Mouse (Mus musculus): ENCODE results near the gene 1700025G04Rik. TPM values are rescaled to one million over a fixed set of nuclear protein-coding genes. Genes with fewer than 3 reads are reported as not detected.

The 1700025G04Rik gene
- polyA plus RNA-seq, 1 experiment from 2014 or later: 8.7 TPM

GRCm38 (mm10) chr1:151926826-151927225 lies 163.1 kb downstream of the 1700025G04Rik start:
- H3K27me3 ChIP-seq (replicated peaks; ENCODE audit: control insufficient read depth, insufficient read depth, low read length): no peaks in the 10 kb centered on the region
- H3K9ac ChIP-seq (ENCODE audit: low read depth, low read length): no peak overlapping the region
- H3K9me3 ChIP-seq (ENCODE audit: control insufficient read depth, low read length): no peaks in the 10 kb centered on the region
- DNase-seq (ENCODE audit: low spot score) (no peak), ATAC-seq (replicated peaks; ENCODE audit: low FRiP score) (no peak)
- H3K27ac ChIP-seq (ENCODE audit: low read depth, low read length): no peak overlapping the region
- no peaks in the 10 kb centered on the region for H3K4me1 ChIP-seq (replicated peaks; ENCODE audit: control insufficient read depth, insufficient read depth, low read length)
- no peak overlapping the region for H3K4me3 ChIP-seq (ENCODE audit: low read depth, low read length)
- H3K4me2 ChIP-seq: no peak overlapping the region
- 71% methylated on average over 8 of the region's 8 CpGs for whole genome bisulfite sequencing
- H3K36me3 ChIP-seq (ENCODE audit: control insufficient read depth, insufficient read depth, low read length): no peaks in the 10 kb centered on the region

DNA sequence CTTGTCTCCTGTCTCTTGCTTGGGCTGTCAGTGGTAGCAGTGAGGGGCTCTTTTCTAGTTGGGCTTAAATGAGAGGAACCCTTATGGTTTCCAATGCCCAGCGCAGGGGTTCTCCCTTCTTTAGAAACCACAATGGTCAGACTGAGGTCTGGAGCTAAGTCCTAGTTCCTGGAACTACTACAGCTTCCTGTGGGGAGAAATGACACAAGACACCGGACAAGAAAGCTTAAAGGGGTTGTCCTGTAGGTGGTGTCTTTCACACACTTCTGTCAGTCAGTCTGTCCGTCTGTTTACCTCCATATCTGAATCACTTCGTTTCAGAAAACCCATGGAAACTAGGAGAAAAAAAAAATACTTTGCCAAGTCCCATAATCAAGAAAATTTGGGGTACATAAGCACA lies 163.8 kb downstream of the 1700025G04Rik start:
- H3K9ac ChIP-seq (ENCODE audit: low read depth, low read length): no peak overlapping the region
- H3K4me2 ChIP-seq: no peak overlapping the region
- no peaks in the 10 kb centered on the region for H3K4me1 ChIP-seq (replicated peaks; ENCODE audit: control insufficient read depth, insufficient read depth, low read length)
- no peaks in the 10 kb centered on the region for H3K9me3 ChIP-seq (ENCODE audit: control insufficient read depth, low read length)
- DNase-seq (ENCODE audit: low spot score) (no peak), ATAC-seq (replicated peaks; ENCODE audit: low FRiP score) (no peak)
- WGBS: 37% methylated on average over 4 of the region's 4 CpGs
- no peaks in the 10 kb centered on the region for H3K27me3 ChIP-seq (replicated peaks; ENCODE audit: control insufficient read depth, insufficient read depth, low read length)
- H3K36me3 ChIP-seq (ENCODE audit: control insufficient read depth, insufficient read depth, low read length): no peaks in the 10 kb centered on the region
- no peak overlapping the region for H3K4me3 ChIP-seq (ENCODE audit: low read depth, low read length)
- no peak overlapping the region for H3K27ac ChIP-seq (ENCODE audit: low read depth, low read length)

GRCm38 (mm10) chr1:151925738-151926137 lies 164.2 kb downstream of the 1700025G04Rik start:
- H3K27ac ChIP-seq (ENCODE audit: low read depth, low read length): no peak overlapping the region
- no peak overlapping the region for H3K9ac ChIP-seq (ENCODE audit: low read depth, low read length)
- no peaks in the 10 kb centered on the region for H3K27me3 ChIP-seq (replicated peaks; ENCODE audit: control insufficient read depth, insufficient read depth, low read length)
- DNase-seq (ENCODE audit: low spot score) (no peak), ATAC-seq (replicated peaks; ENCODE audit: low FRiP score) (no peak)
- H3K4me1 ChIP-seq (replicated peaks; ENCODE audit: control insufficient read depth, insufficient read depth, low read length): no peaks in the 10 kb centered on the region
- H3K4me2 ChIP-seq: no peak overlapping the region
- H3K4me3 ChIP-seq (ENCODE audit: low read depth, low read length): no peak overlapping the region
- no peaks in the 10 kb centered on the region for H3K9me3 ChIP-seq (ENCODE audit: control insufficient read depth, low read length)
- H3K36me3 ChIP-seq (ENCODE audit: control insufficient read depth, insufficient read depth, low read length): no peaks in the 10 kb centered on the region
- 78% methylated on average over 7 of the region's 7 CpGs for WGBS

GRCm38 (mm10) chr1:151918806-151919357 lies 171.0 kb downstream of the 1700025G04Rik start:
- Histone ChIP-seq H3K36me3 (ENCODE audit: control insufficient read depth, insufficient read depth, low read length) (no peaks in the 10 kb centered on the region), H3K27ac (ENCODE audit: low read depth, low read length) (no peak overlapping the region), H3K9me3 (ENCODE audit: control insufficient read depth, low read length) (no peaks in the 10 kb centered on the region), H3K9ac (ENCODE audit: low read depth, low read length) (no peak overlapping the region), H3K27me3 (replicated peaks; ENCODE audit: control insufficient read depth, insufficient read depth, low read length) (no peaks in the 10 kb centered on the region), H3K4me3 (ENCODE audit: low read depth, low read length) (no peak overlapping the region), H3K4me1 (replicated peaks; ENCODE audit: control insufficient read depth, insufficient read depth, low read length) (no peaks in the 10 kb centered on the region), H3K4me2 (no peak overlapping the region)
- no peak for DNase-seq (ENCODE audit: low spot score)
- no peak for ATAC-seq (replicated peaks; ENCODE audit: low FRiP score)
- 74% methylated on average over 9 of the region's 9 CpGs for WGBS

GRCm38 (mm10) chr1:151917736-151918135 lies 172.2 kb downstream of the 1700025G04Rik start:
- DNase-seq (ENCODE audit: low spot score) (no peak), ATAC-seq (replicated peaks; ENCODE audit: low FRiP score) (no peak)
- Histone ChIP-seq H3K4me2 (no peak overlapping the region), H3K27ac (ENCODE audit: low read depth, low read length) (no peak overlapping the region), H3K9ac (ENCODE audit: low read depth, low read length) (no peak overlapping the region), H3K4me1 (replicated peaks; ENCODE audit: control insufficient read depth, insufficient read depth, low read length) (no peaks in the 10 kb centered on the region), H3K4me3 (ENCODE audit: low read depth, low read length) (no peak overlapping the region), H3K27me3 (replicated peaks; ENCODE audit: control insufficient read depth, insufficient read depth, low read length) (no peaks in the 10 kb centered on the region), H3K36me3 (ENCODE audit: control insufficient read depth, insufficient read depth, low read length) (no peaks in the 10 kb centered on the region), H3K9me3 (ENCODE audit: control insufficient read depth, low read length) (no peaks in the 10 kb centered on the region)
- 66% methylated on average over 3 of the region's 3 CpGs for whole genome bisulfite sequencing

GRCm38 (mm10) chr1:151914494-151914893 lies 175.4 kb downstream of the 1700025G04Rik start:
- ATAC-seq (replicated peaks; ENCODE audit: low FRiP score) (no peak), DNase-seq (ENCODE audit: low spot score) (no peak)
- Histone ChIP-seq H3K27me3 (replicated peaks; ENCODE audit: control insufficient read depth, insufficient read depth, low read length) (no peaks in the 10 kb centered on the region), H3K36me3 (ENCODE audit: control insufficient read depth, insufficient read depth, low read length) (no peaks in the 10 kb centered on the region), H3K4me1 (replicated peaks; ENCODE audit: control insufficient read depth, insufficient read depth, low read length) (no peaks in the 10 kb centered on the region), H3K9me3 (ENCODE audit: control insufficient read depth, low read length) (no peaks in the 10 kb centered on the region), H3K4me2 (no peak overlapping the region), H3K9ac (ENCODE audit: low read depth, low read length) (no peak overlapping the region), H3K4me3 (ENCODE audit: low read depth, low read length) (no peak overlapping the region), H3K27ac (ENCODE audit: low read depth, low read length) (no peak overlapping the region)
- 85% methylated on average over 9 of the region's 9 CpGs for WGBS

DNA sequence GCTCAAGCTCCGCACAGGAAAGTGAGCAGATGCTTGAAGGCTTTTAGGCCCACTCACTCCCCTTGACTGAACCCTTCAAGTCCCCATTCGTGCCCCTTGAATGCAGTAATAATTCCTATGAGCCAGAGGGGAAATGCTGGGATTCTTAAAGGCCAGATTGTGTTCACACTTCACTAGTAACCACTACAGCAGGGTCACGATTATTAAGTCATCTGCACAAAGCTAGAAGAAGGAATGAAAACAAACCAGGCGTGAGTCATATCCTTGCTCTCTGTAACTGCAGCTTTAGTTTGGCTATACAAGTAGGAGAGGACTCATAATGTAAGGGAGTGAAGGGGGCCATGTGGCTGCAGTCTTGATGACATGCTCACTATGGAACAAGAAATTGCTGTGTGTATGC lies 182.9 kb downstream of the 1700025G04Rik start:
- Histone ChIP-seq H3K9ac (ENCODE audit: low read depth, low read length) (no peak overlapping the region), H3K27me3 (replicated peaks; ENCODE audit: control insufficient read depth, insufficient read depth, low read length) (no peaks in the 10 kb centered on the region), H3K9me3 (ENCODE audit: control insufficient read depth, low read length) (no peaks in the 10 kb centered on the region), H3K4me2 (no peak overlapping the region), H3K4me1 (replicated peaks; ENCODE audit: control insufficient read depth, insufficient read depth, low read length) (no peaks in the 10 kb centered on the region), H3K36me3 (ENCODE audit: control insufficient read depth, insufficient read depth, low read length) (no peaks in the 10 kb centered on the region), H3K27ac (ENCODE audit: low read depth, low read length) (no peak overlapping the region), H3K4me3 (ENCODE audit: low read depth, low read length) (no peak overlapping the region)
- no peak for ATAC-seq (replicated peaks; ENCODE audit: low FRiP score)
- 77% methylated on average over 4 of the region's 4 CpGs for WGBS
- DNase-seq (ENCODE audit: low spot score): no peak

GRCm38 (mm10) chr1:151900706-151901360 lies 189.1 kb downstream of the 1700025G04Rik start:
- Histone ChIP-seq H3K36me3 (ENCODE audit: control insufficient read depth, insufficient read depth, low read length) (no peaks in the 10 kb centered on the region), H3K4me2 (no peak overlapping the region), H3K9me3 (ENCODE audit: control insufficient read depth, low read length) (no peaks in the 10 kb centered on the region), H3K27ac (ENCODE audit: low read depth, low read length) (no peak overlapping the region), H3K9ac (ENCODE audit: low read depth, low read length) (no peak overlapping the region), H3K4me1 (replicated peaks; ENCODE audit: control insufficient read depth, insufficient read depth, low read length) (no peaks in the 10 kb centered on the region), H3K27me3 (replicated peaks; ENCODE audit: control insufficient read depth, insufficient read depth, low read length) (no peaks in the 10 kb centered on the region), H3K4me3 (ENCODE audit: low read depth, low read length) (no peak overlapping the region)
- ATAC-seq (replicated peaks; ENCODE audit: low FRiP score) (no peak), DNase-seq (ENCODE audit: low spot score) (no peak)
- WGBS: 79% methylated on average over 12 of the region's 12 CpGs

DNA sequence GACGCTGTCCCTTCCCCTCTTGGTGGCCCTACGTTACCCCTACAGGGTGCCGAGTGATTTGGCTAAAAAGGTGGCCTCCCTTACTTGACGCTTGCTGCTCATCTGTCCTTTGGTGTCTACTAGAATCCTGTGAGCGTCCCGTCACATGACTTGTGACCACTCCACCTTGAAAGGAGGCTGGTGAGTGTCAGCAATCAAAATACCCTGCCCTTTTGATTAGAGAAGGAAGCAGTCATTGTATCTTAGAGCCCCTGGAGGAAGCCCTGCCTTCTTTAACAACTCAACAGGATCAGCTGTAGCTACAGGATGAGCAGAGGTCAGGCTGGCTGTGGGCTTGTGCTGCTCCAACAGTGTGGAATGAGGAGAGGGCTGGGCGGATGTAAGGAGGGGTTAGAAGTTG lies 190.0 kb downstream of the 1700025G04Rik start:
- Histone ChIP-seq H3K27ac (ENCODE audit: low read depth, low read length) (no peak overlapping the region), H3K4me3 (ENCODE audit: low read depth, low read length) (no peak overlapping the region), H3K9ac (ENCODE audit: low read depth, low read length) (no peak overlapping the region), H3K4me1 (replicated peaks; ENCODE audit: control insufficient read depth, insufficient read depth, low read length) (no peaks in the 10 kb centered on the region), H3K36me3 (ENCODE audit: control insufficient read depth, insufficient read depth, low read length) (no peaks in the 10 kb centered on the region), H3K4me2 (no peak overlapping the region), H3K9me3 (ENCODE audit: control insufficient read depth, low read length) (no peaks in the 10 kb centered on the region), H3K27me3 (replicated peaks; ENCODE audit: control insufficient read depth, insufficient read depth, low read length) (no peaks in the 10 kb centered on the region)
- 80% methylated on average over 7 of the region's 7 CpGs for WGBS
- ATAC-seq (replicated peaks; ENCODE audit: low FRiP score) (no peak), DNase-seq (ENCODE audit: low spot score) (no peak)

All from liver, embryonic 11.5 days (tissue).